Mouse (Mus musculus) liver, postnatal 0 days (tissue): ENCODE data around the gene Washc1.

Experiments used
- CTCF ChIP-seq: sonication (generic); IDR thresholded peaks from 2 replicates; pipeline ENCODE4 v1.5.1; 2016; ENCODE audit warnings: antibody characterized with exemption, low read depth
- EP300 ChIP-seq: IDR thresholded peaks from 2 replicates; pipeline ENCODE4 v1.6.1; 2016; ENCODE audit warnings: antibody characterized with exemption, low read depth, mild to moderate bottlenecking

DNA sequence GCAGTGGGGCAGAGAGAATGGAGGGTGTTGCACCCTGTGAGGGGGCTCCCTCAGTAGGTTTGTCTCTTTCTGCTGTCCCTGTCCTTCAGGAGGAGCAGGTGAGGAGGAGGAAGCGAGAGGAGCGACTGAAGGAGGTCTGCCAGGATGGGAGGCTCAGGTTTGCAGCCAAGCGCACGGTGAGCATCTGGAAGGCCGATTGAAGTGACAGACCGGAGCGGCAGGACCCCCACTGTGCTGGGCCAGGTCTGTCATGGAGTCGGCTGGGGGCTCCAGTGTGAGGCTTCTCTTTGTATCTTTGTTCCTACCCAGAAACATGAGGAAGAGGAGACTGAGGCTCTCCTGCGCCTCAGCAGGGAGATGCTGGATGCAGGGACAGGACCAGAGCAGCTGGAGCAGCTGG, 19.0 kb downstream of the Washc1 start:
- TF ChIP-seq CTCF: no peak
- TF ChIP-seq EP300: no peak
